Mouse (Mus musculus): ENCODE data around the gene Olfr1289. TPM values are rescaled to one million over a fixed set of nuclear protein-coding genes. Genes with fewer than 3 reads are reported as not detected.

The Olfr1289 gene
- not detected for total RNA-seq (2022)

GRCm38 (mm10) chr2:111480519-111480918, at the start of gene Olfr1289:
Olfr1289 (plus strand) TSS chr2:111480819.
- DNase-seq = no peak

- no peak for DNase-seq
Observed at GRCm38 (mm10) chr2:111448842-111449241, 31.8 kb upstream of the Olfr1289 start, which contains the start of gene Olfr1287. Olfr1287 (plus strand) TSS chr2:111449142.

- no peak for DNase-seq
Observed at GRCm38 (mm10) chr2:111473801-111474200, 6.8 kb upstream of the Olfr1289 start, which contains the start of gene Olfr1288. Olfr1288 (plus strand) TSS chr2:111474101.

GRCm38 (mm10) chr2:111493729-111494128, 13.1 kb downstream of the Olfr1289 start, which contains the start of gene Olfr1290:
Olfr1290 (minus strand) TSS chr2:111493829.
- DNase-seq = no peak

- no peak for DNase-seq
Observed at GRCm38 (mm10) chr2:111496880-111497279, 16.3 kb downstream of the Olfr1289 start, which contains the start of gene Olfr1291-ps1. Olfr1291-ps1 (plus strand) TSS chr2:111497180.

GRCm38 (mm10) chr2:111517451-111517850, 36.8 kb downstream of the Olfr1289 start:
- DNase-seq = no peak

- DNase-seq = no peak
Observed at GRCm38 (mm10) chr2:111524903-111525302, 44.3 kb downstream of the Olfr1289 start, which contains the start of gene Olfr1293-ps. Olfr1293-ps (plus strand) TSS chr2:111525203.

Other genes starting within 250 kb of the Olfr1289 start
- not detected for gene Olfr1275, start 245.5 kb upstream of the Olfr1289 start, total RNA-seq (2022)
- not detected for gene Olfr1276, start 226.3 kb upstream of the Olfr1289 start, total RNA-seq (2022)
- not detected for gene Olfr1277, start 206.7 kb upstream of the Olfr1289 start, total RNA-seq (2022)
- not detected for gene Olfr1278, start 190.7 kb upstream of the Olfr1289 start, total RNA-seq (2022)
- gene Olfr1279, start 180.2 kb upstream of the Olfr1289 start, total RNA-seq (2022) = not detected
- not detected for gene Olfr1280, start 166.8 kb upstream of the Olfr1289 start, total RNA-seq (2022)
- gene Olfr1281, start 154.3 kb upstream of the Olfr1289 start, total RNA-seq (2022) = not detected
- not detected for gene Olfr1282, start 144.7 kb upstream of the Olfr1289 start, total RNA-seq (2022)
- gene Olfr1283, start 114.0 kb upstream of the Olfr1289 start, total RNA-seq (2022) = not detected
- not detected for gene Olfr1284, start 105.3 kb upstream of the Olfr1289 start, total RNA-seq (2022)
- gene Olfr1286, start 57.7 kb upstream of the Olfr1289 start, total RNA-seq (2022) = not detected
- not detected for gene Olfr1287, start 31.7 kb upstream of the Olfr1289 start, total RNA-seq (2022)
- not detected for gene Olfr1288, start 6.7 kb upstream of the Olfr1289 start, total RNA-seq (2022)
- gene Olfr1290, start 13.0 kb downstream of the Olfr1289 start, total RNA-seq (2022) = not detected
- gene Olfr1291-ps1, start 16.4 kb downstream of the Olfr1289 start, total RNA-seq (2022) = not detected
- not detected for gene Olfr1293-ps, start 44.4 kb downstream of the Olfr1289 start, total RNA-seq (2022)
- not detected for gene Olfr1294, start 59.5 kb downstream of the Olfr1289 start, total RNA-seq (2022)
- gene Olfr1295, start 88.9 kb downstream of the Olfr1289 start, total RNA-seq (2022) = not detected
- gene Olfr1297, start 145.7 kb downstream of the Olfr1289 start, total RNA-seq (2022) = not detected
- not detected for gene Olfr1298, start 168.4 kb downstream of the Olfr1289 start, total RNA-seq (2022)
- gene Olfr1299, start 180.6 kb downstream of the Olfr1289 start, total RNA-seq (2022) = not detected

All from adrenal gland, adult 8-10 months (tissue).